Mouse (Mus musculus) urinary bladder, adult 18-20 months (tissue): ENCODE data around the gene Rhox8.
"Not testable (repeated sequence)": the region's sequence is repeated elsewhere in the genome, so short reads cannot be mapped to it uniquely, and the experiment has no call there.

Experiments used
- DNase-seq, 2 experiments: peaks; one replicate each; pipeline ENCODE4 v3.0.0; 2022; ENCODE audit warnings: low spot score in 2 of 2, mixed read lengths in 2 of 2

Gene Rhox8

GRCm38 (mm10) chrX:37878844-37879243, at the start of gene Rhox8:
TSS of gene Rhox8 (minus strand) at chrX:37878944.
- DNase-seq: no peak

- DNase-seq: no peak
Measured at GRCm38 (mm10) chrX:37916311-37916710, 37.6 kb upstream of the Rhox8 start.

- no peak for DNase-seq
Measured at GRCm38 (mm10) chrX:37908581-37908980, 29.8 kb upstream of the Rhox8 start.

GRCm38 (mm10) chrX:37903727-37904126, 25.0 kb upstream of the Rhox8 start:
- no peak for DNase-seq

GRCm38 (mm10) chrX:37901670-37902069, 22.9 kb upstream of the Rhox8 start, which contains the start of gene Rhox9:
TSS of gene Rhox9 (minus strand) at chrX:37901770.
- DNase-seq: not testable (repeated sequence)

- DNase-seq: not testable (repeated sequence)
Measured at GRCm38 (mm10) chrX:37897132-37897531, 18.4 kb upstream of the Rhox8 start, which contains the start of gene Rhox7b. TSS of gene Rhox7b (minus strand) at chrX:37897232.

GRCm38 (mm10) chrX:37871641-37872040, 7.1 kb downstream of the Rhox8 start:
- no peak for DNase-seq

GRCm38 (mm10) chrX:37831386-37831785, 47.4 kb downstream of the Rhox8 start, which contains the start of gene Rhox7a:
TSS of gene Rhox7a (plus strand) at chrX:37831686.
- DNase-seq: not testable (repeated sequence)

GRCm38 (mm10) chrX:37826610-37827009, 52.1 kb downstream of the Rhox8 start, which contains the start of gene Rhox6:
TSS of gene Rhox6 (plus strand) at chrX:37826910.
- DNase-seq: not testable (repeated sequence)
